Mouse (Mus musculus) CH12.LX (cell line): ENCODE measurements around the gene Ugt1a6a. TPM values are rescaled to one million over a fixed set of nuclear protein-coding genes. Genes with fewer than 3 reads are reported as not detected.
"Not testable (repeated sequence)": the region's sequence is repeated elsewhere in the genome, so short reads cannot be mapped to it uniquely, and the experiment has no call there.

Experiments used
- DNase-seq: peaks from one replicate; pipeline ENCODE4 v3.0.0-alpha.2; 2013; ENCODE audit errors: extremely low read depth
- H3K27ac ChIP-seq: 2 replicates; pipeline ENCODE4 v1.5.1; 2012; ENCODE audit warnings: low read depth, mild to moderate bottlenecking, control low read depth, moderate library complexity; ENCODE audit not compliant: insufficient read depth
- H3K27me3 ChIP-seq: replicated peaks from 2 replicates; pipeline ENCODE3; 2012; ENCODE audit warnings: inconsistent platforms
- H3K36me3 ChIP-seq, 2 experiments: replicated peaks in 1 of 2; 2 replicates each; pipeline versions ENCODE3 to v1.6.1; 2012; ENCODE audit warnings: inconsistent platforms in 1 of 2, low read length in 1 of 2, mild to moderate bottlenecking in 1 of 2, mixed read lengths in 1 of 2, moderate library complexity in 1 of 2; ENCODE audit not compliant: control insufficient read depth in 1 of 2, insufficient read depth in 1 of 2
- H3K4me1 ChIP-seq, 2 experiments: 2 replicates each; pipeline ENCODE4 v1.6.1; 2012; ENCODE audit warnings: inconsistent platforms in 1 of 2, moderate library complexity in 1 of 2; ENCODE audit not compliant: insufficient read depth in 2 of 2, control insufficient read depth in 1 of 2
- H3K4me2 ChIP-seq: 2 replicates; pipeline ENCODE4 v1.6.1; 2012; ENCODE audit warnings: low read depth, mild to moderate bottlenecking, control low read depth; ENCODE audit not compliant: poor library complexity, insufficient read depth, severe bottlenecking
- H3K4me3 ChIP-seq, 3 experiments: fragments of 150-350 bp in 1 of 3; sonication (generic) in 1 of 3; replicated peaks in 1 of 3; 2 replicates each; pipeline versions ENCODE3 to v1.5.1; 2011 to 2012; ENCODE audit warnings: low read depth in 2 of 3, low read length in 2 of 3, mild to moderate bottlenecking in 2 of 3, moderate library complexity in 2 of 3, control low read depth in 1 of 3, improper control_type of control experiment in 1 of 3, inconsistent platforms in 1 of 3, mixed read lengths in 1 of 3; ENCODE audit not compliant: poor library complexity in 1 of 3
- H3K79me2 ChIP-seq: replicated peaks from 2 replicates; pipeline ENCODE4 v1.6.1; 2012; ENCODE audit warnings: mild to moderate bottlenecking, moderate library complexity; ENCODE audit not compliant: control insufficient read depth, poor library complexity, insufficient read depth, severe bottlenecking; ENCODE audit errors: extremely low read depth
- H3K9ac ChIP-seq: 2 replicates; pipeline ENCODE4 v1.6.1; 2012; ENCODE audit warnings: low read depth, mild to moderate bottlenecking, control low read depth, moderate library complexity; ENCODE audit not compliant: insufficient read depth
- H3K9me3 ChIP-seq: replicated peaks from 2 replicates; pipeline ENCODE3; 2012; ENCODE audit warnings: low read length, inconsistent platforms, mixed read lengths
- BHLHE40 ChIP-seq: IDR thresholded peaks from 2 replicates; pipeline ENCODE4 v1.6.1; 2011; ENCODE audit warnings: mild to moderate bottlenecking, low read depth, low read length, improper control_type of control experiment
- CHD1 ChIP-seq: IDR thresholded peaks from 2 replicates; pipeline ENCODE4 v1.6.1; 2012; ENCODE audit warnings: low read depth, low read length, improper control_type of control experiment, inconsistent platforms
- CHD2 ChIP-seq: IDR thresholded peaks from 2 replicates; pipeline ENCODE4 v1.6.1; 2011; ENCODE audit warnings: low read length, improper control_type of control experiment
- E2F4 ChIP-seq: IDR thresholded peaks from 2 replicates; pipeline ENCODE4 v1.6.1; 2011; ENCODE audit warnings: low read depth, low read length, improper control_type of control experiment; ENCODE audit not compliant: insufficient replicate concordance
- EP300 ChIP-seq: IDR thresholded peaks from 2 replicates; pipeline ENCODE4 v1.6.1; 2011; ENCODE audit warnings: low read length, improper control_type of control experiment
- ETS1 ChIP-seq: conservative IDR thresholded peaks from 2 replicates; pipeline ENCODE4 v1.6.1; 2012; ENCODE audit warnings: low read depth, mild to moderate bottlenecking, inconsistent platforms, low read length, improper control_type of control experiment, moderate library complexity
- GABPA ChIP-seq: IDR thresholded peaks from 2 replicates; pipeline ENCODE4 v1.6.1; 2012; ENCODE audit warnings: low read depth, low read length, improper control_type of control experiment, inconsistent platforms; ENCODE audit not compliant: insufficient replicate concordance
- JUN ChIP-seq: IDR thresholded peaks from 2 replicates; pipeline ENCODE4 v1.6.1; 2011; ENCODE audit warnings: low read depth, mild to moderate bottlenecking, low read length, improper control_type of control experiment, moderate library complexity; ENCODE audit not compliant: insufficient read depth
- JUND ChIP-seq: conservative IDR thresholded peaks from 2 replicates; pipeline ENCODE4 v1.6.1; 2011; ENCODE audit warnings: low read depth, low read length, improper control_type of control experiment
- KAT2A ChIP-seq: IDR thresholded peaks from 2 replicates; pipeline ENCODE4 v1.6.1; 2012; ENCODE audit warnings: low read length, improper control_type of control experiment, inconsistent platforms; ENCODE audit not compliant: insufficient replicate concordance
- MAFK ChIP-seq: IDR thresholded peaks from 2 replicates; pipeline ENCODE4 v1.6.1; 2011; ENCODE audit warnings: low read length, improper control_type of control experiment; ENCODE audit not compliant: insufficient replicate concordance
- MAZ ChIP-seq: IDR thresholded peaks from 2 replicates; pipeline ENCODE4 v1.6.1; 2012; ENCODE audit warnings: low read depth, mild to moderate bottlenecking, inconsistent platforms, low read length, improper control_type of control experiment, moderate library complexity
- MEF2A ChIP-seq: IDR thresholded peaks from 2 replicates; pipeline ENCODE4 v1.6.1; 2014; ENCODE audit warnings: low read depth, mild to moderate bottlenecking, inconsistent platforms, low read length, improper control_type of control experiment, borderline replicate concordance
- NELFE ChIP-seq: IDR thresholded peaks from 2 replicates; pipeline ENCODE4 v1.6.1; 2011; ENCODE audit warnings: low read depth, low read length, improper control_type of control experiment
- POLR2A ChIP-seq: IDR thresholded peaks from 2 replicates; pipeline ENCODE4 v1.6.1; 2011; ENCODE audit warnings: low read depth, mild to moderate bottlenecking, improper control_type of control experiment, low read length
- POLR2AphosphoS2 ChIP-seq: IDR thresholded peaks from 2 replicates; pipeline ENCODE4 v1.6.1; 2011; ENCODE audit warnings: low read depth, low read length, improper control_type of control experiment
- SIN3A ChIP-seq: IDR thresholded peaks from 2 replicates; pipeline ENCODE4 v1.6.1; 2012; ENCODE audit warnings: low read length, improper control_type of control experiment, inconsistent platforms
- TBP ChIP-seq: conservative IDR thresholded peaks from 2 replicates; pipeline ENCODE4 v1.6.1; 2011; ENCODE audit warnings: low read depth, low read length, improper control_type of control experiment
- ZNF384 ChIP-seq: IDR thresholded peaks from 2 replicates; pipeline ENCODE4 v1.6.1; 2012; ENCODE audit warnings: low read depth, low read length, improper control_type of control experiment, inconsistent platforms
- dilution Hi-C: fragments of 300-500 bp; cut with MboI; formaldehyde crosslinking; loops from 2 replicates; pipeline ENCODE4 v1.14.3; 2020; ENCODE audit warnings: low sequenced_read_pairs; ENCODE audit not compliant: extremely low pct_unique_long_range_greater_than_20kb, extremely low pct_ligation_motif_present
- in situ Hi-C: fragments of 300-500 bp; cut with MboI; formaldehyde crosslinking; loops from 3 replicates; pipeline ENCODE4 v1.14.3; 2019; ENCODE audit warnings: low sequenced_read_pairs, low pct_ligation_motif_present, low pct_unique_long_range_greater_than_20kb, mixed read lengths
- polyA plus RNA-seq: library from polyadenylated mRNA; unstranded; fragments of >175 nt; gene quantifications from 2 replicates; pipeline ENCODE4 v1.2.1, GENCODE M21; 2012; ENCODE audit warnings: low read depth; ENCODE audit not compliant: insufficient read length
- total RNA-seq, 2 experiments: library from RNA; depleted of rRNA; stranded (reverse); fragments of 300-350 nt in 1 of 2; fragments of >200 nt in 1 of 2; gene quantifications; 2 replicates each; pipeline ENCODE4 v1.2.3; 2012 to 2014

Gene Ugt1a6a
- total and polyA plus RNA-seq, 3 experiments = 0.19 to 0.43 (median 0.30) TPM

DNA sequence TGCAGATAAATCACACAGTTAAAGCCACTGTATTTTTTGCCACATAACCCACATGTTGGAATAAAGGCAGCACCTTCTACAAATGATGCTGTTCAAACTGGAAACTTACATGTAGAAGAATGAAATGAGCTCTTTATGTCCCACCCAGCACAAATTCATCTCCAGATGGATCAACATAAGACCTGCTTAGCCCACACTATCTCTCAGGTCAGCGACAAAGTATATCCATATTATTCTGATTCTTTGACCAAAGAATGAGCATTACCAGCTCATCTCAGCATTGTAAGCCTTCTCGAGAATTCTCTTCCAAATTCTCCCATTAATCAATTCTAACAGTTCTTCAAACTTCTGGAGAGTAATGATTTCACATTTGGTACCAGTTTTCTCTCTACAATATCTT lies 87.6 kb downstream of the Ugt1a6a start:
- Histone ChIP-seq H3K27me3 (no peaks in the 10 kb centered on the region), H3K9ac (no peak overlapping the region), H3K4me3 (no peak overlapping the region), H3K79me2 (no peaks in the 10 kb centered on the region), H3K4me1 (0 out of 4 replicates have a peak, but pooled peaks cover 0 to 3% of the 10 kb centered on the region in 2 experiments), H3K9me3 (peaks cover 59% of the 10 kb centered on the region), H3K27ac (no peak overlapping the region), H3K4me2 (no peak overlapping the region), H3K36me3 (no peaks in the 10 kb centered on the region)
- in situ Hi-C loops = no loop called here
- dilution Hi-C loops = no loop called here
- TF ChIP-seq CHD1 (no peak), MEF2A (no peak), JUND (no peak), E2F4 (no peak)
- DNase-seq = no peak

DNA sequence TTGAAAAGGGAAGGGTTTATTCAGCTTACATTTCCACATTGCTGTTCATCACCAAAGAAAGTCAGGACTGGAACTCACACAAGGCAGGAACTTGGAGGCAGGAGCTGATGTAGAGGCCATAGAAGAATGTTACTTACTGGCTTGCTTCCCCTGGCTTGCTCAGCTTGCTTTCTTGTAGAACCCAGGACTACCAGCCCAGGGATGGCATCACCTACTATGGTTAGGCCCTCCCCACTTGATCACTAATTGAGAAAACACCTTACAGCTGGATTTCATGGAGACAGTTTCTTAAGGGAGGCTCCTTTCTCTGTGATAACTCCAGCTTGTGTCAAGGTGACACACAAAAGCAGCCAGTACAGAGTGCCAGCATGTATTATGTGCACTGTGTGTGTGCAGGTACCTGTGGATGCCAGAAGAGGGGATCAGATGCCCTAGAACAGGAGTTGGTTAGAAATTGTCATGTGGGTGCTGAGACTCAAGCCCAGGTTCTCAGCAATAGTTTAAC lies 88.5 kb downstream of the Ugt1a6a start:
- H3K4me1 ChIP-seq, H3K27ac ChIP-seq, DNase-seq, H3K9ac ChIP-seq, in situ Hi-C loops, H3K36me3 ChIP-seq, dilution Hi-C loops, H3K4me2 ChIP-seq, H3K79me2 ChIP-seq, H3K27me3 ChIP-seq, H3K4me3 ChIP-seq: not testable (repeated sequence)
- peaks cover 57% of the 10 kb centered on the region for H3K9me3 ChIP-seq

- in situ Hi-C loops (no loop called here), dilution Hi-C loops (no loop called here)
- no peak for DNase-seq
- Histone ChIP-seq H3K4me1 (0 out of 4 replicates have a peak, but pooled peaks cover 0 to 3% of the 10 kb centered on the region in 2 experiments), H3K4me2 (no peak overlapping the region), H3K36me3 (no peaks in the 10 kb centered on the region), H3K9me3 (peaks cover 57% of the 10 kb centered on the region), H3K9ac (no peak overlapping the region), H3K27me3 (no peaks in the 10 kb centered on the region), H3K27ac (no peak overlapping the region), H3K4me3 (no peak overlapping the region), H3K79me2 (no peaks in the 10 kb centered on the region)
- TF ChIP-seq TBP (no peak), EP300 (no peak), GABPA (no peak), SIN3A (no peak), MAZ (no peak), CHD2 (no peak), NELFE (no peak), POLR2A (no peak), MEF2A (no peak), BHLHE40 (no peak), JUN (no peak), POLR2AphosphoS2 (no peak), CHD1 (no peak), KAT2A (no peak), MAFK (no peak), ETS1 (no peak), ZNF384 (no peak)
Measured at GRCm38 (mm10) chr1:88223591-88223990, 89.0 kb downstream of the Ugt1a6a start.
